Mouse (Mus musculus): Measurements from ENCODE around the gene Ercc2.
A peak's percentile ranks its signal among the peaks of the same experiment; 100 is the strongest.

The Ercc2 gene

GRCm38 (mm10) chr7:19381377-19382165 lies at the start of gene Ercc2:
Ercc2 (plus strand) TSS chr7:19382010.
- DNase-seq: peak; percentile 99

GRCm38 (mm10) chr7:19332709-19333352 lies 49.0 kb upstream of the Ercc2 start:
- peak; percentile 93 for DNase-seq

- DNase-seq: no peak
Observed at GRCm38 (mm10) chr7:19335583-19335982, 46.2 kb upstream of the Ercc2 start.

- DNase-seq: peak; percentile 67
Observed at GRCm38 (mm10) chr7:19337122-19337521, 44.7 kb upstream of the Ercc2 start.

GRCm38 (mm10) chr7:19338060-19338459 lies 43.8 kb upstream of the Ercc2 start:
- DNase-seq: no peak

- no peak for DNase-seq
Observed at GRCm38 (mm10) chr7:19338596-19338995, 43.2 kb upstream of the Ercc2 start.

GRCm38 (mm10) chr7:19341250-19341649 lies 40.6 kb upstream of the Ercc2 start:
- DNase-seq: no peak

GRCm38 (mm10) chr7:19341761-19342409 lies 39.9 kb upstream of the Ercc2 start:
- DNase-seq: peak; percentile 70

- peak; percentile 88 for DNase-seq
Observed at GRCm38 (mm10) chr7:19342481-19343027, 39.3 kb upstream of the Ercc2 start.

- peak; percentile 70 for DNase-seq
Observed at GRCm38 (mm10) chr7:19343210-19343808, 38.5 kb upstream of the Ercc2 start.

GRCm38 (mm10) chr7:19344237-19344847 lies 37.5 kb upstream of the Ercc2 start, which contains the start of gene Ercc1:
Ercc1 (plus strand) TSS chr7:19344778.
- peak; percentile 59 for DNase-seq

GRCm38 (mm10) chr7:19344938-19345471 lies 36.8 kb upstream of the Ercc2 start:
- peak; percentile 97 for DNase-seq

GRCm38 (mm10) chr7:19349188-19349915 lies 32.5 kb upstream of the Ercc2 start:
- DNase-seq: no peak

GRCm38 (mm10) chr7:19350221-19350620 lies 31.6 kb upstream of the Ercc2 start:
- no peak for DNase-seq

GRCm38 (mm10) chr7:19354991-19355390 lies 26.8 kb upstream of the Ercc2 start:
- no peak for DNase-seq

GRCm38 (mm10) chr7:19356311-19356710 lies 25.5 kb upstream of the Ercc2 start:
- DNase-seq: no peak

GRCm38 (mm10) chr7:19357381-19358375 lies 24.1 kb upstream of the Ercc2 start:
- DNase-seq: no peak

GRCm38 (mm10) chr7:19358634-19359033 lies 23.2 kb upstream of the Ercc2 start:
- DNase-seq: no peak

GRCm38 (mm10) chr7:19359299-19359891 lies 22.4 kb upstream of the Ercc2 start, which contains the start of the genes Cd3eap and Ppp1r13l:
Cd3eap (minus strand) TSS chr7:19359483.
Ppp1r13l (plus strand) TSS chr7:19359749.
- DNase-seq: peak; percentile 90
